Mouse (Mus musculus) midbrain, embryonic 12.5 days (tissue): ENCODE data around the gene Cib2. TPM values are rescaled to one million over a fixed set of nuclear protein-coding genes. Genes with fewer than 3 reads are reported as not detected.
"Not testable (repeated sequence)": the region's sequence is repeated elsewhere in the genome, so short reads cannot be mapped to it uniquely, and the experiment has no call there.

Experiments
- ATAC-seq: fragments of 200-750 bp; cut with Nextera tagmentation; 2 replicates; pipeline ENCODE4 v1.8.0; 2017; ENCODE audit warnings: low read depth, moderate TSS enrichment, moderate library complexity; ENCODE audit not compliant: low FRiP score
- H3K27ac ChIP-seq: fragments of 300-500 bp; sonication (generic); replicated peaks from 2 replicates; pipeline ENCODE4 v1.5.1; 2016; ENCODE audit warnings: mild to moderate bottlenecking
- H3K27me3 ChIP-seq: fragments of 300-500 bp; sonication (generic); 2 replicates; pipeline ENCODE4 v1.6.1; 2016; ENCODE audit warnings: mild to moderate bottlenecking
- H3K36me3 ChIP-seq: fragments of 300-500 bp; sonication (generic); 2 replicates; pipeline ENCODE4 v1.6.1; 2016
- H3K4me1 ChIP-seq: fragments of 300-500 bp; sonication (generic); 2 replicates; pipeline ENCODE4 v1.6.1; 2016
- H3K4me2 ChIP-seq: fragments of 300-500 bp; sonication (generic); replicated peaks from 2 replicates; pipeline ENCODE4 v1.6.1; 2016; ENCODE audit warnings: mild to moderate bottlenecking, moderate library complexity
- H3K4me3 ChIP-seq: fragments of 300-500 bp; sonication (generic); 2 replicates; pipeline ENCODE4 v1.5.1; 2016; ENCODE audit warnings: mild to moderate bottlenecking
- H3K9ac ChIP-seq: fragments of 300-500 bp; sonication (generic); replicated peaks from 2 replicates; pipeline ENCODE4 v1.6.1; 2016; ENCODE audit warnings: mild to moderate bottlenecking, moderate library complexity
- H3K9me3 ChIP-seq: fragments of 300-500 bp; sonication (generic); 2 replicates; pipeline ENCODE4 v1.6.1; 2016; ENCODE audit warnings: mild to moderate bottlenecking
- WGBS: fragments of 180-500 bp; shearing (Covaris S2); methylation state at CpG from one replicate; pipeline ENCODE4 v1.1.7; 2016; 5-methylcytosine and 5-hydroxymethylcytosine counted together
- polyA plus RNA-seq: library from polyadenylated mRNA; unstranded; fragments of >200 nt; fragmentation: Nextera tagmentation; extraction: Ambion mirVana; gene quantifications from 2 replicates; pipeline ENCODE4 v1.2.1, GENCODE M21; 2016

Gene Cib2
- 17.4 and 18.6 TPM in 2 replicates for polyA plus RNA-seq

- peaks cover 13% of the 10 kb centered on the region for H3K27me3 ChIP-seq
- ATAC-seq, result peak; percentile 96
- H3K9ac ChIP-seq, result peak within 1 kb of the TSS; percentile 65
- no peaks in the 10 kb centered on the region for H3K36me3 ChIP-seq
- no peak within 1 kb of the TSS for H3K27ac ChIP-seq
- H3K9me3 ChIP-seq, result no peaks in the 10 kb centered on the region
- peak within 1 kb of the TSS; percentile 82 for H3K4me2 ChIP-seq
- no peaks in the 10 kb centered on the region for H3K4me1 ChIP-seq
- WGBS, result 1% methylated on average over 54 of the region's 54 CpGs
- H3K4me3 ChIP-seq, result peak within 1 kb of the TSS; percentile 59
These were observed at the start of gene Cib2 for GRCm38 (mm10) chr9:54559771-54560471. Gene Cib2, minus strand, starts transcription at chr9:54560218.

GRCm38 (mm10) chr9:54604886-54605285 lies 44.9 kb upstream of the Cib2 start:
- H3K36me3 ChIP-seq, result peaks cover 46% of the 10 kb centered on the region
- WGBS, result 47% methylated on average over 4 of the region's 4 CpGs

DNA sequence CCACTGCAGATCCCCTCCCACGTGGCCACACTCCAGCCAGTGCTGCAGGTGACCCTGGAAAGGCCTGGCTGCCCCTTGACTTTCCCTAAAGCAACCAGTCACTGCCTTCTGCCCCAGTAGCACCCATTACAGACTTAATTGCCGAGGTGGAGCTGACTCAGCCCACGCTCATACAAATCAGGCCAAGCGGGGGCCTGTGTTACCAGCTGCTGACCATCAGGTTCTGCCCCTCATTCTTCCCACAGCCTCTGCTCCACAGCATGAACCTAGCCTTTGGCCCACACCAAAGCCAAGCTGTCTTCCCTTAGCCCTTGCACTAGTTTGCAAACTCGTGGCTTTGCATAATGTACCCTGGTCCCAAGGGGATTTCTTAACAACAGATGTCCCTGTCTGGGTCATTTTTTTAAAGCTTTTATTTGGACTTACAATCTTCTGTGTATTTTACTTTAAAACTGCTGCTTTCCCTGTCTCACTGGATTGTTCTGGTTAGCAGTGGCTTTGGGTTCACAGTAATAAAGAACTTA lies 44.2 kb upstream of the Cib2 start:
- Histone ChIP-seq H3K9ac (no peak overlapping the region), H3K4me2 (no peak overlapping the region), H3K27ac (0 out of 2 replicates have a peak overlapping the region, but pooled peaks have one; percentile 25), H3K4me1 (no peaks in the 10 kb centered on the region), H3K4me3 (no peak overlapping the region), H3K9me3 (no peaks in the 10 kb centered on the region), H3K27me3 (no peaks in the 10 kb centered on the region), H3K36me3 (peaks cover 52% of the 10 kb centered on the region)
- ATAC-seq, result no peak
- 60% methylated on average over 5 of the region's 5 CpGs for WGBS

More at GRCm38 (mm10) chr9:54604886-54605285, 44.9 kb upstream of the Cib2 start:
- Histone ChIP-seq H3K4me3 (no peak overlapping the region), H3K9me3 (no peaks in the 10 kb centered on the region), H3K9ac (no peak overlapping the region), H3K27me3 (no peaks in the 10 kb centered on the region), H3K27ac (no peak overlapping the region), H3K4me2 (no peak overlapping the region), H3K4me1 (no peaks in the 10 kb centered on the region)
- ATAC-seq, result no peak

GRCm38 (mm10) chr9:54602916-54603315 lies 42.9 kb upstream of the Cib2 start:
- WGBS, result 50% methylated on average over 7 of the region's 7 CpGs
- no peak for ATAC-seq
- Histone ChIP-seq H3K27me3 (no peaks in the 10 kb centered on the region), H3K9ac (no peak overlapping the region), H3K4me3 (no peak overlapping the region), H3K36me3 (peaks cover 64% of the 10 kb centered on the region), H3K9me3 (no peaks in the 10 kb centered on the region), H3K27ac (no peak overlapping the region), H3K4me1 (no peaks in the 10 kb centered on the region), H3K4me2 (no peak overlapping the region)

DNA sequence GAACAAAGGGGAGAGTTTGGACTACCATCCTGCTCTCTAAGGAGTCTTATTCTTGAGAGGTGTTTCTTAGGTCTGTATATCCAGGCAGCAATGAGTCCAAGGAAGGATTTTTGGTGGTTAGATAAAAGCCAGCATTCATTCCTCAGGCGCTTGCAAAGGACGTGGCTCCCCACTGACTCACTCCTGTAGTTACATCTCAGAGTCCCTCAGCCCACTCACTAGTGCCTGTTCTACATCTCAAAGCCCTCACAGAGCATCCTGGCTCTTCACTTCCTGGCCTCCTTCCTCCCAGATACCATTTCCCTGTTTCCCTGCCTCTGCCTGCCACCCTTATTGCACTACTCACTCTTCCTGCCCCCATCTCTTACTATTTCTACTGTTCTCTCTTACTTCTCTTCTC lies 42.4 kb upstream of the Cib2 start:
- WGBS, result 64% methylated on average over 2 of the region's 2 CpGs
- H3K27ac ChIP-seq, result no peak overlapping the region
- no peak overlapping the region for H3K4me3 ChIP-seq
- no peak for ATAC-seq
- H3K4me1 ChIP-seq, result no peaks in the 10 kb centered on the region
- no peaks in the 10 kb centered on the region for H3K9me3 ChIP-seq
- peaks cover 70% of the 10 kb centered on the region for H3K36me3 ChIP-seq
- H3K9ac ChIP-seq, result no peak overlapping the region
- no peaks in the 10 kb centered on the region for H3K27me3 ChIP-seq
- H3K4me2 ChIP-seq, result no peak overlapping the region

- Histone ChIP-seq H3K9ac (no peak overlapping the region), H3K27ac (no peak overlapping the region), H3K9me3 (no peaks in the 10 kb centered on the region), H3K4me1 (no peaks in the 10 kb centered on the region), H3K4me3 (no peak overlapping the region), H3K36me3 (peaks cover 91% of the 10 kb centered on the region), H3K4me2 (no peak overlapping the region), H3K27me3 (no peaks in the 10 kb centered on the region)
- 93% methylated on average over 15 of the region's 15 CpGs for WGBS
- ATAC-seq, result no peak
These were observed 36.9 kb upstream of the Cib2 start for GRCm38 (mm10) chr9:54596752-54597465.

- not testable (repeated sequence) for H3K4me2 ChIP-seq, H3K27me3 ChIP-seq, H3K9ac ChIP-seq, ATAC-seq, H3K27ac ChIP-seq, H3K4me3 ChIP-seq, H3K9me3 ChIP-seq, H3K4me1 ChIP-seq
- H3K36me3 ChIP-seq, result peaks cover 77% of the 10 kb centered on the region
- WGBS, result 78% methylated on average over 4 of the region's 4 CpGs
These were observed 33.6 kb upstream of the Cib2 start for GRCm38 (mm10) chr9:54593652-54594051.

- peak overlapping the region; percentile 97 for H3K4me2 ChIP-seq
- H3K36me3 ChIP-seq, result peaks cover 21% of the 10 kb centered on the region
- H3K9ac ChIP-seq, result no peak overlapping the region
- ATAC-seq, result no peak
- 40% methylated on average over 4 of the region's 4 CpGs for WGBS
- H3K4me1 ChIP-seq, result peaks cover 19% of the 10 kb centered on the region
- no peaks in the 10 kb centered on the region for H3K9me3 ChIP-seq
- H3K4me3 ChIP-seq, result no peak overlapping the region
- no peak overlapping the region for H3K27ac ChIP-seq
- H3K27me3 ChIP-seq, result no peaks in the 10 kb centered on the region
These were observed 27.8 kb upstream of the Cib2 start for GRCm38 (mm10) chr9:54587863-54588262.

- H3K36me3 ChIP-seq, result peaks cover 8% of the 10 kb centered on the region
- H3K4me3 ChIP-seq, result peak within 1 kb of the TSS; percentile 76
- no peaks in the 10 kb centered on the region for H3K27me3 ChIP-seq
- peaks cover 19% of the 10 kb centered on the region for H3K4me1 ChIP-seq
- no peaks in the 10 kb centered on the region for H3K9me3 ChIP-seq
- 0 out of 2 replicates have a peak within 1 kb of the TSS, but pooled peaks have one; percentile 35 for H3K27ac ChIP-seq
- peak within 1 kb of the TSS; percentile 88 for H3K9ac ChIP-seq
- H3K4me2 ChIP-seq, result peak within 1 kb of the TSS; percentile 97
- WGBS, result under 1% methylated on average over 72 of the region's 73 CpGs
- ATAC-seq, result peak; percentile 99
These were observed 26.4 kb upstream of the Cib2 start, which contains the start of gene Idh3a for GRCm38 (mm10) chr9:54586199-54587061. Gene Idh3a, plus strand, starts transcription at chr9:54586334.

DNA sequence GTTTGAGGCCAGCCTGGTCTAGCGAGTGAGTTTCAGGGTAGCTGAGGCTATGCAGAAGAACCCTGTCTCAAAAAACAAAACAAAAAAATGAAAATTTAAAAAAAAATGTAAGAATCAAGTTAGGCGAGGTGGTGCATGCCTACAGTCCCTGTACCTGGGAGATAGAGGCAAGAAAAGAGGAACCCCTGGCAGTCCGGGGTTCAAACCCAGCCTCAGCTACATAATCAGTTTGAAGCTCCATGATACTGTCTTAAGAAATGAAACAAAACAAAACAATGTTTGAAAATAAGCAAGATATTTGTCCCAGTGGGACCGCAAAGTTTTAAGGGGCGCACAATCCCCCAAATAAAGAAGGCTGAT lies 25.8 kb upstream of the Cib2 start:
- Histone ChIP-seq H3K9ac (peak overlapping the region; percentile 6; the same call in 1 of the 2 replicates), H3K27ac (0 out of 2 replicates have a peak overlapping the region, but pooled peaks have one; percentile 35), H3K9me3 (no peaks in the 10 kb centered on the region), H3K27me3 (no peaks in the 10 kb centered on the region), H3K4me3 (peak overlapping the region; percentile 76), H3K4me2 (peak overlapping the region; percentile 97), H3K36me3 (peaks cover 7% of the 10 kb centered on the region), H3K4me1 (peaks cover 19% of the 10 kb centered on the region)
- ATAC-seq, result peak; percentile 39
- WGBS, result 32% methylated on average over 5 of the region's 5 CpGs

GRCm38 (mm10) chr9:54584127-54584526 lies 24.1 kb upstream of the Cib2 start:
- 88% methylated on average over 2 of the region's 2 CpGs for WGBS
- not testable (repeated sequence) for ATAC-seq, H3K27me3 ChIP-seq, H3K9ac ChIP-seq, H3K4me3 ChIP-seq, H3K36me3 ChIP-seq, H3K27ac ChIP-seq, H3K4me2 ChIP-seq, H3K9me3 ChIP-seq
- H3K4me1 ChIP-seq, result peaks cover 19% of the 10 kb centered on the region
